Mouse (Mus musculus): ENCODE measurements around the gene Ank2.

DNA sequence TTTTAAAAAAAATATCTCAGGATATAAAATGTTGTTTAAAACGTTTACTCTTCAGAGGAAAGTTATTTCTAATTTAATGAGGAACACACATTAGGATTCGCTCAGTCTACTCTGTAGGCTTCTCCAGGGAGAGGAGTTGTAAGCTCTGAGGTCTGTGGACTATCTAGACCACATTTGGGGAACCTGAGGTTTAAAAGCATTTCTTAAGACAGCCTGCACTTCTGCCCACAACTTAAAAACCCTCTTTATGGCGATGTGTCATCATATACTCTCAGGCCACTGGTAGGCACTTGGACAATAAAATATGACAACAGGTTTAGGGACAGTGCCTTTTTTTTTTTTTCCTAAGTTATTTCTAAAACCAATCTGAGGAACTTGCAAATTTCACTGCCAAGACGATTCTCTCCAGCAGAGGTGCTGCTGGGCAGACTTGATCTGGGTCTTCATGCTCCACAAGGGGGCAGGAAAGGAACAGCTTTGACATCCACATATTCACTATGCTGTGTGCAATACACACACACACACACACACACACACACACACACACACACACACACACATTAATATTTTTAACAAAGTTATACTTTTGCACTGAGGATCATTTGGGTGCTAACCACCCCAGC lies 567.2 kb downstream of the Ank2 start:
- no peak for TF ChIP-seq CTCF (IDR thresholded peaks at IDR 0.05; ENCODE audit: low read depth, low read length)
- TF ChIP-seq GATA1 (IDR thresholded peaks at IDR 0.05; ENCODE audit: borderline replicate concordance, low read length), result no peak
- no peak for TF ChIP-seq TAL1 (conservative IDR thresholded peaks at IDR 0.05; ENCODE audit: low read depth, low read length)
- TF ChIP-seq POLR2AphosphoS5 (IDR thresholded peaks at IDR 0.05; ENCODE audit: insufficient replicate concordance, low read depth, low read length), result no peak
- no peak for TF ChIP-seq GATA2 (IDR thresholded peaks at IDR 0.05; ENCODE audit: borderline replicate concordance, low read depth, low read length)

Data from G1E (cell line).